Mouse (Mus musculus) mouse trophoblast stem cell (cell line): Measurements from ENCODE around the gene Gm11985.

Experiments
- in situ Hi-C, 2 experiments: fragments of 300-500 bp; cut with MseI, MboI; formaldehyde crosslinking; loops; 2 replicates in 1 of 2; 3 replicates in 1 of 2; pipeline ENCODE4 v1.15.1; 2025

Gm11985 gene

GRCm38 (mm10) chr11:7158196-7158595, 30.2 kb downstream of the Gm11985 start:
- in situ Hi-C loops, result no loop called here

- in situ Hi-C loops, result no loop called here
These were observed 31.9 kb downstream of the Gm11985 start for GRCm38 (mm10) chr11:7156427-7156826.

- in situ Hi-C loops, result no loop called here
These were observed 35.3 kb downstream of the Gm11985 start for GRCm38 (mm10) chr11:7153081-7153480.

- in situ Hi-C loops, result no loop called here
These were observed 36.0 kb downstream of the Gm11985 start for GRCm38 (mm10) chr11:7152371-7152770.

- in situ Hi-C loops, result no loop called here
These were observed 37.9 kb downstream of the Gm11985 start for GRCm38 (mm10) chr11:7150511-7150910.

- in situ Hi-C loops, result loop anchor here in 1 of 2 experiments (10.0 kb wide), 1 partner anchor 495 kb away; the partner anchor contains the start of gene Ramp3
These were observed 38.9 kb downstream of the Gm11985 start for GRCm38 (mm10) chr11:7149471-7149870.

- in situ Hi-C loops, result loop anchor here in 1 of 2 experiments (10.0 kb wide), 1 partner anchor 493 kb away; the partner anchor contains the start of gene Ramp3
These were observed 40.4 kb downstream of the Gm11985 start for GRCm38 (mm10) chr11:7147945-7148344.

GRCm38 (mm10) chr11:7147536-7147935, 40.8 kb downstream of the Gm11985 start:
- in situ Hi-C loops, result loop anchor here in 1 of 2 experiments (10.0 kb wide), 1 partner anchor 493 kb away; the partner anchor contains the start of gene Ramp3

- in situ Hi-C loops, result loop anchor here in 1 of 2 experiments (10.0 kb wide), 1 partner anchor 490 kb away; the partner anchor contains the start of gene Ramp3
These were observed 43.1 kb downstream of the Gm11985 start for GRCm38 (mm10) chr11:7145221-7145620.

- in situ Hi-C loops, result loop anchor here in 1 of 2 experiments (10.0 kb wide), 1 partner anchor 490 kb away; the partner anchor contains the start of gene Ramp3
These were observed 44.0 kb downstream of the Gm11985 start for GRCm38 (mm10) chr11:7144369-7144768.

GRCm38 (mm10) chr11:7142725-7143124, 45.6 kb downstream of the Gm11985 start:
- in situ Hi-C loops, result loop anchor here in 1 of 2 experiments (10.0 kb wide), 1 partner anchor 488 kb away; the partner anchor contains the start of gene Ramp3

- in situ Hi-C loops, result loop anchor here in 1 of 2 experiments (10.0 kb wide), 1 partner anchor 486 kb away; the partner anchor contains the start of gene Ramp3
These were observed 47.9 kb downstream of the Gm11985 start for GRCm38 (mm10) chr11:7140449-7140848.

GRCm38 (mm10) chr11:7138370-7138769, 50.0 kb downstream of the Gm11985 start:
- in situ Hi-C loops, result loop anchor here in 1 of 2 experiments (10.0 kb wide), 1 partner anchor 484 kb away; the partner anchor contains the start of gene Ramp3

GRCm38 (mm10) chr11:7136246-7136855, 52.0 kb downstream of the Gm11985 start:
- in situ Hi-C loops, result loop anchor here in 1 of 2 experiments (10.0 kb wide), 1 partner anchor 482 kb away; the partner anchor contains the start of gene Ramp3

GRCm38 (mm10) chr11:7135763-7136162, 52.6 kb downstream of the Gm11985 start:
- in situ Hi-C loops, result loop anchor here in 1 of 2 experiments (10.0 kb wide), 1 partner anchor 481 kb away; the partner anchor contains the start of gene Ramp3

GRCm38 (mm10) chr11:7135301-7135700, 53.1 kb downstream of the Gm11985 start:
- in situ Hi-C loops, result loop anchor here in 1 of 2 experiments (10.0 kb wide), 1 partner anchor 480 kb away; the partner anchor contains the start of gene Ramp3

- in situ Hi-C loops, result loop anchor here in 1 of 2 experiments (10.0 kb wide), 1 partner anchor 480 kb away; the partner anchor contains the start of gene Ramp3
These were observed 54.0 kb downstream of the Gm11985 start for GRCm38 (mm10) chr11:7134319-7134718.

GRCm38 (mm10) chr11:7133736-7134135, 54.6 kb downstream of the Gm11985 start:
- in situ Hi-C loops, result loop anchor here in 1 of 2 experiments (10.0 kb wide), 1 partner anchor 479 kb away; the partner anchor contains the start of gene Ramp3
